Mouse (Mus musculus): Measurements from ENCODE around the gene Slc8a1. TPM values are rescaled to one million over a fixed set of nuclear protein-coding genes. Genes with fewer than 3 reads are reported as not detected.

Gene Slc8a1
- total and polyA plus RNA-seq, 3 experiments = 49.9 to 460 (median 426) TPM

- intact Hi-C loops (cut with DNase I) = no loop called here
- H3K36me3 ChIP-seq (ENCODE audit: control insufficient read depth, insufficient read depth, low read length) = peaks cover 8% of the 10 kb centered on the region
- TF ChIP-seq CTCF (IDR thresholded peaks at IDR 0.05) (no peak), POLR2A (IDR thresholded peaks at IDR 0.05; ENCODE audit: insufficient read depth, low read depth, low read length) (no peak)
- no peaks in the 10 kb centered on the region for H3K79me2 ChIP-seq (replicated peaks; ENCODE audit: control insufficient read depth, insufficient read depth, low read length)
- no peak overlapping the region for H3K4me3 ChIP-seq
- DNase-seq = no peak
- H3K27ac ChIP-seq = no peak overlapping the region; the same call in 1 of the 2 replicates
- WGBS = 90% methylated on average over 3 of the region's 3 CpGs
- no peak overlapping the region for H3K9ac ChIP-seq (ENCODE audit: low read depth, low read length)
- no peaks in the 10 kb centered on the region for H3K27me3 ChIP-seq (ENCODE audit: control insufficient read depth, insufficient read depth, low read length)
- peaks cover 3% of the 10 kb centered on the region; the same call in 1 of the 2 replicates for H3K4me1 ChIP-seq (ENCODE audit: control insufficient read depth, insufficient read depth, low read length)
Measured at GRCm38 (mm10) chr17:81536093-81536492, 202.1 kb downstream of the Slc8a1 start.

GRCm38 (mm10) chr17:81529849-81530248, 208.3 kb downstream of the Slc8a1 start:
- Histone ChIP-seq H3K27ac (no peak overlapping the region), H3K27me3 (ENCODE audit: control insufficient read depth, insufficient read depth, low read length) (no peaks in the 10 kb centered on the region), H3K36me3 (ENCODE audit: control insufficient read depth, insufficient read depth, low read length) (peaks cover 5% of the 10 kb centered on the region), H3K4me3 (no peak overlapping the region), H3K9ac (ENCODE audit: low read depth, low read length) (no peak overlapping the region), H3K79me2 (replicated peaks; ENCODE audit: control insufficient read depth, insufficient read depth, low read length) (peaks cover 2% of the 10 kb centered on the region; the same call in 1 of the 2 replicates), H3K4me1 (ENCODE audit: control insufficient read depth, insufficient read depth, low read length) (peaks cover 2% of the 10 kb centered on the region; the same call in 1 of the 2 replicates)
- no peak for DNase-seq
- WGBS = 61% methylated on average over 2 of the region's 2 CpGs
- intact Hi-C loops (cut with DNase I) = no loop called here
- TF ChIP-seq EP300 (IDR thresholded peaks at IDR 0.05; ENCODE audit: insufficient read depth, low read depth, low read length) (no peak), CTCF (IDR thresholded peaks at IDR 0.05) (no peak), POLR2A (IDR thresholded peaks at IDR 0.05; ENCODE audit: insufficient read depth, low read depth, low read length) (no peak)

GRCm38 (mm10) chr17:81528940-81529339, 209.2 kb downstream of the Slc8a1 start:
- TF ChIP-seq CTCF (IDR thresholded peaks at IDR 0.05) (no peak), EP300 (IDR thresholded peaks at IDR 0.05; ENCODE audit: insufficient read depth, low read depth, low read length) (no peak), POLR2A (IDR thresholded peaks at IDR 0.05; ENCODE audit: insufficient read depth, low read depth, low read length) (no peak)

GRCm38 (mm10) chr17:81526463-81526862, 211.7 kb downstream of the Slc8a1 start:
- no peak for TF ChIP-seq POLR2A (IDR thresholded peaks at IDR 0.05; ENCODE audit: insufficient read depth, low read depth, low read length)
- TF ChIP-seq EP300 (IDR thresholded peaks at IDR 0.05; ENCODE audit: insufficient read depth, low read depth, low read length) = no peak
- TF ChIP-seq CTCF (IDR thresholded peaks at IDR 0.05) = no peak
- no peak overlapping the region for H3K4me3 ChIP-seq
- H3K27me3 ChIP-seq (ENCODE audit: control insufficient read depth, insufficient read depth, low read length) = no peaks in the 10 kb centered on the region
- peaks cover 5% of the 10 kb centered on the region for H3K36me3 ChIP-seq (ENCODE audit: control insufficient read depth, insufficient read depth, low read length)
- H3K27ac ChIP-seq = no peak overlapping the region
- intact Hi-C loops (cut with DNase I) = no loop called here
- H3K9ac ChIP-seq (ENCODE audit: low read depth, low read length) = no peak overlapping the region
- peaks cover 3% of the 10 kb centered on the region; the same call in 1 of the 2 replicates for H3K79me2 ChIP-seq (replicated peaks; ENCODE audit: control insufficient read depth, insufficient read depth, low read length)
- H3K4me1 ChIP-seq (ENCODE audit: control insufficient read depth, insufficient read depth, low read length) = peaks cover 2% of the 10 kb centered on the region; the same call in 1 of the 2 replicates
- 68% methylated on average over 3 of the region's 3 CpGs for WGBS
- DNase-seq = no peak

More at GRCm38 (mm10) chr17:81528940-81529339, 209.2 kb downstream of the Slc8a1 start:
- WGBS = 86% methylated on average over 4 of the region's 4 CpGs
- intact Hi-C loops (cut with DNase I) = no loop called here
- Histone ChIP-seq H3K27me3 (ENCODE audit: control insufficient read depth, insufficient read depth, low read length) (no peaks in the 10 kb centered on the region), H3K4me3 (no peak overlapping the region), H3K36me3 (ENCODE audit: control insufficient read depth, insufficient read depth, low read length) (peaks cover 5% of the 10 kb centered on the region), H3K27ac (no peak overlapping the region), H3K79me2 (replicated peaks; ENCODE audit: control insufficient read depth, insufficient read depth, low read length) (peaks cover 3% of the 10 kb centered on the region; the same call in 1 of the 2 replicates), H3K9ac (ENCODE audit: low read depth, low read length) (no peak overlapping the region), H3K4me1 (ENCODE audit: control insufficient read depth, insufficient read depth, low read length) (peaks cover 2% of the 10 kb centered on the region; the same call in 1 of the 2 replicates)
- DNase-seq = no peak

GRCm38 (mm10) chr17:81524826-81525225, 213.4 kb downstream of the Slc8a1 start:
- Histone ChIP-seq H3K27ac (no peak overlapping the region; the same call in 1 of the 2 replicates), H3K36me3 (ENCODE audit: control insufficient read depth, insufficient read depth, low read length) (peaks cover 5% of the 10 kb centered on the region), H3K27me3 (ENCODE audit: control insufficient read depth, insufficient read depth, low read length) (no peaks in the 10 kb centered on the region), H3K79me2 (replicated peaks; ENCODE audit: control insufficient read depth, insufficient read depth, low read length) (peaks cover 2% of the 10 kb centered on the region; the same call in 1 of the 2 replicates), H3K9ac (ENCODE audit: low read depth, low read length) (no peak overlapping the region), H3K4me3 (no peak overlapping the region), H3K4me1 (ENCODE audit: control insufficient read depth, insufficient read depth, low read length) (peaks cover 2% of the 10 kb centered on the region; the same call in 1 of the 2 replicates)
- TF ChIP-seq POLR2A (IDR thresholded peaks at IDR 0.05; ENCODE audit: insufficient read depth, low read depth, low read length) (no peak), EP300 (IDR thresholded peaks at IDR 0.05; ENCODE audit: insufficient read depth, low read depth, low read length) (no peak), CTCF (IDR thresholded peaks at IDR 0.05) (no peak)
- intact Hi-C loops (cut with DNase I) = no loop called here
- WGBS = 57% methylated on average over 6 of the region's 6 CpGs
- DNase-seq = no peak

- TF ChIP-seq EP300 (IDR thresholded peaks at IDR 0.05; ENCODE audit: insufficient read depth, low read depth, low read length) (no peak), CTCF (IDR thresholded peaks at IDR 0.05) (no peak), POLR2A (IDR thresholded peaks at IDR 0.05; ENCODE audit: insufficient read depth, low read depth, low read length) (no peak)
- WGBS = 75% methylated on average over 2 of the region's 2 CpGs
- H3K79me2 ChIP-seq (replicated peaks; ENCODE audit: control insufficient read depth, insufficient read depth, low read length) = peaks cover 2% of the 10 kb centered on the region; the same call in 1 of the 2 replicates
- H3K4me1 ChIP-seq (ENCODE audit: control insufficient read depth, insufficient read depth, low read length) = peaks cover 2% of the 10 kb centered on the region; the same call in 1 of the 2 replicates
- no peaks in the 10 kb centered on the region for H3K27me3 ChIP-seq (ENCODE audit: control insufficient read depth, insufficient read depth, low read length)
- intact Hi-C loops (cut with DNase I) = no loop called here
- no peak overlapping the region for H3K9ac ChIP-seq (ENCODE audit: low read depth, low read length)
- H3K4me3 ChIP-seq = no peak overlapping the region
- H3K36me3 ChIP-seq (ENCODE audit: control insufficient read depth, insufficient read depth, low read length) = peaks cover 5% of the 10 kb centered on the region
- H3K27ac ChIP-seq = no peak overlapping the region
- DNase-seq = no peak
Measured at GRCm38 (mm10) chr17:81523943-81524342, 214.2 kb downstream of the Slc8a1 start.

Measured in heart, adult 2 months (tissue).